Mouse (Mus musculus) B cell, adult 67 days (primary cell): Measurements from ENCODE around the gene Sim1. TPM values are rescaled to one million over a fixed set of nuclear protein-coding genes. Genes with fewer than 3 reads are reported as not detected.

ENCODE experiments used
- total RNA-seq, 2 experiments: library from RNA; stranded (reverse); gene quantifications; 4 replicates each; pipeline ENCODE4 v1.2.4; 2023

The Sim1 gene
- not detected for total RNA-seq

DNA sequence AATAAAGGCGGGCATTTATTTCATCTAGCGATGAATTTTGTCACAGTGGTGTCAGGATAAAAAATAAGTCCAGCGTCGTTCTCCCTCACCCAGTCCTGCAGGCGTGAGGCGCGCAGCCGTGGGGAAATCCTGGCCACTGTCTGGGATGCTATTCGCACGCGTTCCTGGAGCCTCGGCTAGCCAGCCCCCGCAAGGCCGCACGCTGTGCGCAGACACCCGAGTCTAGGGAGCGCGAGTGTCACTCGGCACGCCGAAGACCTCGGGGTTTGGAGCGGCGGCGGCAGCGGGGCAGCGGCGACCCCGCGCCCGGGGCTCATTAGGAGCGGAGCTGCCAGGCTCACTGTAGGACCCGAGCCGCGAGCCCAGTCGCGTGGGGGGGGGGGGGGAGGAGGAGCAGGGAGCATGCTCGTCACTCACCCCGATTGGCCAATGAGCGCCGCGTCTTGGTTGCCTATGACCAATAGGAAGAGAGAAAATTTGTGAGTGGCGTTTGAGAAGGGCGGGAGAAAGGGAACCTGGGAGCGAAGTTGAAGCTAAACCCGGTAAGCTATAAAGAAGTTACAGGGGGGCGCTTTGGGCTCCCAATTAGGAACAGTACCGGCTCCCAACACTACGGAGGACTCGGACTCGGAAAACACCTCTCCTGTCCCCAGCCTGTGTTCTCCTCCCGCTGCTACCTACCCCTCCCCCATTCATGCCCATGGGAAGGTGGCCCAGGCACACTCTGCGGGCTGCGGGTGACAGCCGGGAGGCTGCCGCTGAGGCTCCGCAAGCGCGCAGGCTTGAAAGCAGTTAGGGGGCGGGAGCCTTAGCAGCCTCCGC is at the start of gene Sim1:
TSS of gene Sim1 (plus strand) at position 585 of the 822 bp plus-strand sequence.

